Mouse (Mus musculus): ENCODE results near the gene Zfp566. TPM values are rescaled to one million over a fixed set of nuclear protein-coding genes. Genes with fewer than 3 reads are reported as not detected.

Gene Zfp566
- 0.85 and 3.5 TPM in 2 replicates for polyA plus RNA-seq (2012; ENCODE audit: low replicate concordance)

DNA sequence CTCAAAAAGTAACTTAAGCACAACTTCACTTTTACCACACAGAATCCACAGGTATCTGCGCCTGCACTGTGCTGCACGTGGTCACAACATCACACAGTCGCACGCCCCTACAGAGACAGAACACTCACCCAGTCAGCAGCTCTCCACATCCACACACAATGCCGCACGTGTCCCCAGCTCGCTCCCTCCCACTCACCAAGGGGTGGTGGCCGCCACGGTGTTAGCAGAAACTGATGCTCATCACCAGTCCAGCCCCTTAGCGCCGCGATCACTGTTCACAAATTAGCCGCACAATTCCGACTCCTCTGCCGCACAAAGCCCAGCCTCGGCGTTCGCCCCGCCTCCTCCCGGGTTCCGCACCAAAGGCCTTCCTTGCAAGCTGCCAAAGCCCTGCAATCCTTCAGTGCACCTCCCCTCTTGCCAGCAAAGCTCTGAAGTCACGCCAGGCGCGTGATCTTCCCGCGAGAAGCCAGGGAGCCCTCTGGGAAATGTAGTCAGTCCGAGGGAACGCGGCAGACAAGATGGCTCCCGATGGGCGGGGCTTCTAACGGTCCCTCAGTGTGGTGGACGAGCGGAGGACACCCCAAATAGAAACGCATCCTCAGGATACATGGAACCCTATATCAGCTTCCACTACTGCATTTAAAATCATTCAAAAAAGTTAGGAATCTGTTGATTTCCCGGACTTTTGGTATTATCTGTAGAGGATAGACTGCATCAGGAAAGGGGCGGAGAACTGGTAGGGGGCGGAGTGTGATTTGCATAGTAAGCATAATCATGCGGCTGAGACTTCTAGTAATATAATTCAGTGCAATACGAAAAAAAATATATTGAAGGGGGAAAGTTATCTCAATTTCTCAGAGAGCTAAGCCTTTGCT is at the start of gene Zfp566, which contains the start of gene Gm26920:
Zfp566 (minus strand) TSS at position 436 of the 878 bp plus-strand sequence.
Gm26920 (minus strand) TSS at position 319 of the 878 bp plus-strand sequence.

DNA sequence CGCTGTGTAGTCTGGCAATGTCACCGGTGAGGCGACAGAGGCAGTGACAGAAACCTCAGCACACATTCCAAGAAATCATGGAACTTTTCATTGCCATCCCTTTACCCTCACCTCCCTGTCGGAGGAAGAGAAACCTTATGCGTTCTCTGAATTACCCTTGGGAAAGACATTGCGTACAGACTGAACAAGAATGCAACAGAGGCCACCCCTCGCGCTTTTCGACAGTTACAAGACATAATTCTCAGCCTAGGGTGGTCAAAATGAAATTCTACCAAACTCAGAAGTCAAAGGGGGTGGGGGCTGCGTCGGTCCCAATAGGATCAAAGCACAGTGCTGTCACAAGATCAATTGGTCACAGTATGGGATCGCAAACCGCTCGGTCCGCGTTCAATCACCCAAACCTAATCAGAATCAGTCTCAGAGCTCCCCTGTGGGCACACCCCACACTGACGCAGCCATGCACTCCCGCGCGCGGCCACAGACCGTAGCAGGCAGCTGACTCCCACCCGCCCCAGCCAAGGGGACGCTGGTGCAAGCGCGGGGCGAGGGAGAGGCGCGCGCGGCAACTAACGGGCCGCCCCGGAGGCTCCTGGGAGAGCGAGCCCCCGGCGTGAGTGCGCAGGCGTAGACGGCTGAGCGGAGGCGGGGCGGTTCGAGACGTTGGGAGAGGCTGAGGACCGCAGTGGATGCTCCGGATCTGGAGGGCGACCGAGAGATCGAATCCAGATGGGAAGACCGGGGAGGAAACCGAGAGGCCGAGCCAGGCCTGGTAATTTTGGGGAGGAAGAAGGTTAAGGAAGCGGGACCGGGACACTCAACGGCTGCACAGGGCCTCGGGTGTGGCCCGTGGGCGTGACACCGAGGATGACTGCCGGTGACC is 31.2 kb upstream of the Zfp566 start, which contains the start of gene Zfp382:
Zfp382 (plus strand) TSS at position 635 of the 880 bp plus-strand sequence.

DNA sequence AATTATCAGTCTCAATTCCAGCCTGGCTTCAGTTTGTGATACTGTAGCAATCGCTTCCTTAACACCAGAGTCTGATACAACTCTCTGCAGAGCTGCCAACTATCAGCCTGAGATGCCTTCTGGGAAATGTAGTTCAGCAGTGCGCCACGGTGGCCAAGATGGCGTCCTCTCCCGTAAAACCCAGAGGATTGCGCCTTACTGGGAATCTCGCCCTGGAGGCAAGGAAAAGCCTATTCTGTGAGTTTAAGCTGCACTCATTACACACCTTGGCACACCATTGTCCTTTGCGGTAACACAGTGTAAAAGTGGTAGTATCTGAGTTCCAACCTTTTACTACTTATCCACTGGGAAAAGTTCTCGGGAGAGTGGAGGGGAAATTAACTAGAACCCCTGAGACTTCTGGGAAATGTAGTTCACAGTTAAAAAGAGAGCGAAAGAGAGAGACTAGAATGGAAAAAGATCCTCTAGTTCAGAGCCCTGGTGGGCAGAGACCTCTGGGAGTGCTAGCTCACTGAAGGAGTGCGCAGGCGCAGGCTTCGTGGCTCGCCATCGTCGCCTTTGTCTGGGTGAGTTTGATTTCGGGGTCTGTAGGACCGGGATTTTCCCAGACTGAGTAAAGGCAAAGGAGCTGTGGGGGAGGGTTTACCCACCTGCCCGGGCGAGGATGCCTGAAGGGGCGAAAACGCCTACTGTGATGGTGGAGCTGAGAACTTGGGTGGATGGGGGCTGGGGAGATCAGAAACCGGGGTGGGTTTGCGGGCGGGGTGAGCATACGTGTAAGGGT is 4.5 kb upstream of the Zfp566 start, which contains the start of gene Zfp260:
Zfp260 (plus strand) TSS at position 132 of the 784 bp plus-strand sequence.

DNA sequence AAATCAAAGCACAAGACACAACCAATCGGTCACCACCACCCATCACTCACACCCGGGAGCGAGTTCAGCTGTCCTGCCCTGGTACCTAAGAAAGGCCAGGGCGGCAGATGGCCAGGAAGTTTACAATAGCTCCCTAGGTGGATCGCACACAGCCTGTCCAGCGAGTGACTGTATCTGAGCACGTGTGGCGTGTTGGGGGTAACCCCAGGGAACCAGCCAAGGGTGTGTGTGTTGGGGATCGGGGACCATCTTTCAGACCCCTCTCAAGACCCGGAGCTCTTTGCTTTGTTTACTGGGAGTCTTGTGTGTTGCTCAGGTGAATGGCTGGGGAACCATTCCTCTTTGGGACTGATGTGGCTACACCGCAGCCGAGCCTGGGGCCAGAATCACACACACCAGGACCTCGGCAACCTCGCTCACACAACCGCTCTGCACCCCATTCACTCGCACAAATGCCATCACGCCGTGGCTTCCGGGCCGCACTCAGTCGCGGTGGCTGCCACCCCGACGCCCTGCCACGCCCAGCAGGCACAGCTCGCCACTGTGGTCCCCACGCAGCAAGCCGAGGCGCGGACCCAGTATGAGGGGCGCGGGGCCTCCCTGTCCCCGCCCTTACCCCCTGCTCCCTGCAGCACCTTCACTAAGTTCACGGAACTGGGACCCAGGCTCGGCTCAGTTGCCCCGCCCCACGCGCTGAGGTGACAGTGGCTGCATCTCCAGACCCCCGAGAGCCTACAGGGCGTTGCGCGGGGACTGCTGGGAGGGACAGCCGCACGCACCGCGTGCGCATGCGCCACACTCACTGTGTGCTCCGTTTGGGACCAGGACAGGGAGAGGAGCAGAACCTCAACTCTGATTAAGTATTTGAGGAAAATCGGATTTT is 17.9 kb downstream of the Zfp566 start, which contains the start of gene Zfp82:
Zfp82 (minus strand) TSS at position 755 of the 883 bp plus-strand sequence.

DNA sequence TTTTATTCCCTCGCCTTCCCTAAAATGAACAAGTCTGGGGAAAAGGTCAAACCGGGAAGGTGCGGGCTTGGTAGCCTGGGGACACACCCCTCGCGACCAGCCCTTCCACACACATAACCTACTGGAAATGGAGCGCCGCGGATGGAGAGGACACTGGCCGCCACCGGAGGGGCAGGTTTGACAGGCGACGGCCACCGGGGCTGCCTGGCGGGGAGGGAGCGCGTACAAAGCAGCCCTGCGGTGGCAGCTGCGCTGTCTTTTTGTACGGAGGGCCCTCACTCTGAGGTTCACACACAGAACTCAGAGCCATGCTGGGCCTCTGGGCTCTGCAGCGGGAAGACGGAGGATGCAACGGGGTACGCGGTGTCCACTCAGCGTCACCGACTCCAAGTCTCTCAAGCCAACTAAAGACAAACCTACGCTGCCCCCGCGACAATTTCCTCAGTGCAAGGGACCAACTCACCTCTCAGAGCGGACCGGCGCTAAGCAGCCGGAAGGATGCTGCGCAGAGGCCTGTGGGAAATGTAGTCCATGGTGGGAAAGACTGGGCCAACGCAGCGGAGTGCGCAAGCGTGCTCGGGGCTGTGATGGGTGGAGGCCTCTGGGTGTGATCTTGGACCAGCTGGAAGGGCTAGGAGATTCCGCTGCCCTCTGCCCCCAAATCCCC is 39.3 kb downstream of the Zfp566 start, which contains the start of gene Zfp14:
Zfp14 (minus strand) TSS at position 499 of the 667 bp plus-strand sequence.

Other genes with a start within 250 kb of the Zfp566 start
- 0.21 TPM in 1 of 2 replicates, not detected in the other for gene Zfp940, start 236.9 kb downstream of the Zfp566 start, polyA plus RNA-seq (2012; ENCODE audit: low replicate concordance)
- 0.18 and 0.53 TPM in 2 replicates for gene Zfp420, start 230.5 kb downstream of the Zfp566 start, polyA plus RNA-seq (2012; ENCODE audit: low replicate concordance)
- 0.48 and 0.52 TPM in 2 replicates for gene Zfp27, start 184.0 kb downstream of the Zfp566 start, polyA plus RNA-seq (2012; ENCODE audit: low replicate concordance)
- gene Zfp383, start 182.3 kb downstream of the Zfp566 start, polyA plus RNA-seq (2012; ENCODE audit: low replicate concordance) = 0.18 and 0.31 TPM in 2 replicates
- gene Zfp74, start 136.4 kb downstream of the Zfp566 start, polyA plus RNA-seq (2012; ENCODE audit: low replicate concordance) = 3.1 and 10.3 TPM in 2 replicates
- gene Zfp568, start 106.6 kb downstream of the Zfp566 start, polyA plus RNA-seq (2012; ENCODE audit: low replicate concordance) = 1.4 and 3.4 TPM in 2 replicates
- gene Zfp14, start 39.1 kb downstream of the Zfp566 start, polyA plus RNA-seq (2012; ENCODE audit: low replicate concordance) = 0.10 and 0.27 TPM in 2 replicates
- 0.17 and 0.33 TPM in 2 replicates for gene Zfp82, start 17.6 kb downstream of the Zfp566 start, polyA plus RNA-seq (2012; ENCODE audit: low replicate concordance)
- not detected in 2 replicates for gene Gm26920, start 117 bp downstream of the Zfp566 start, polyA plus RNA-seq (2012; ENCODE audit: low replicate concordance)
- gene Zfp260, start 4.2 kb upstream of the Zfp566 start, polyA plus RNA-seq (2012; ENCODE audit: low replicate concordance) = 0.83 and 1.9 TPM in 2 replicates
- 8.0 and 18.8 TPM in 2 replicates for gene Zfp382, start 31.4 kb upstream of the Zfp566 start, polyA plus RNA-seq (2012; ENCODE audit: low replicate concordance)
- gene Zfp146, start 79.2 kb upstream of the Zfp566 start, polyA plus RNA-seq (2012; ENCODE audit: low replicate concordance) = 3.8 and 4.4 TPM in 2 replicates
- gene Cox7a1, start 93.6 kb upstream of the Zfp566 start, polyA plus RNA-seq (2012; ENCODE audit: low replicate concordance) = 1.1 and 1.4 TPM in 2 replicates
- 89.2 and 120 TPM in 2 replicates for gene Capns1, start 108.3 kb upstream of the Zfp566 start, polyA plus RNA-seq (2012; ENCODE audit: low replicate concordance)
- 34.0 and 41.8 TPM in 2 replicates for gene Polr2i, start 141.4 kb upstream of the Zfp566 start, polyA plus RNA-seq (2012; ENCODE audit: low replicate concordance)
- 19.3 and 21.9 TPM in 2 replicates for gene Tbcb, start 141.7 kb upstream of the Zfp566 start, polyA plus RNA-seq (2012; ENCODE audit: low replicate concordance)
- not detected in 2 replicates for gene Ovol3, start 145.2 kb upstream of the Zfp566 start, polyA plus RNA-seq (2012; ENCODE audit: low replicate concordance)
- not detected in 2 replicates for gene Thap8, start 189.6 kb upstream of the Zfp566 start, polyA plus RNA-seq (2012; ENCODE audit: low replicate concordance)
- gene Wdr62, start 189.9 kb upstream of the Zfp566 start, polyA plus RNA-seq (2012; ENCODE audit: low replicate concordance) = 5.0 and 25.2 TPM in 2 replicates
- gene Clip3, start 201.2 kb upstream of the Zfp566 start, polyA plus RNA-seq (2012; ENCODE audit: low replicate concordance) = 2.8 and 14.0 TPM in 2 replicates
- gene Alkbh6, start 218.2 kb upstream of the Zfp566 start, polyA plus RNA-seq (2012; ENCODE audit: low replicate concordance) = 114 and 225 TPM in 2 replicates
- 3.5 and 6.2 TPM in 2 replicates for gene Syne4, start 224.3 kb upstream of the Zfp566 start, polyA plus RNA-seq (2012; ENCODE audit: low replicate concordance)
- gene E130208F15Rik, start 231.2 kb upstream of the Zfp566 start, polyA plus RNA-seq (2012; ENCODE audit: low replicate concordance) = 1.2 and 3.5 TPM in 2 replicates
- 7.3 and 13.8 TPM in 2 replicates for gene Sdhaf1, start 233.4 kb upstream of the Zfp566 start, polyA plus RNA-seq (2012; ENCODE audit: low replicate concordance)

Data from hematopoietic multipotent progenitor cell, adult 10-12 weeks (in vitro differentiated cells).